Mouse (Mus musculus) liver (tissue): ENCODE data around the gene Gipc2.

ENCODE experiments used
- DNase-seq: peaks from one replicate; pipeline ENCODE4 v3.0.0-alpha.2; 2020; ENCODE audit warnings: mixed read lengths

The Gipc2 gene

DNA sequence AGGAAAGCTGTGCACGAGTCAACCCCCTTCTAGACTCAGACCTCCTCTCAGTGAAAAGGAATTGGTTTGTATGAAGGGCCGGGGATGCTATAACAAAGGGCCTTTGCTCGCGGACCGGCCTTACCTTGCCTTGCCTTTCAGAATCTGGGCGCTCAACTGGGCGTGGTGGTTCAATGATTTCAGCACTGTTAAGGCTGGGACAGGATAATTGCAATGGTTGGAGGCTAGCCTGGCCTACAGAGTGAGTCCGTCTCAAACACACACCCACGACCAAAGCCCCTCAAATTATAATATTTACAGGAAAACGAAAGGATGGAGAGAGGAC lies at the start of gene Gipc2:
Gipc2 (minus strand) TSS at position 132 of the 325 bp plus-strand sequence.
- no peak for DNase-seq

- no peak for DNase-seq
These were observed 47.4 kb upstream of the Gipc2 start for GRCm38 (mm10) chr3:152213416-152213815.

- peak; percentile 8 for DNase-seq
These were observed 45.8 kb upstream of the Gipc2 start for GRCm38 (mm10) chr3:152211731-152212279.

GRCm38 (mm10) chr3:152210728-152211391 lies 44.8 kb upstream of the Gipc2 start:
- peak; percentile 71 for DNase-seq

DNA sequence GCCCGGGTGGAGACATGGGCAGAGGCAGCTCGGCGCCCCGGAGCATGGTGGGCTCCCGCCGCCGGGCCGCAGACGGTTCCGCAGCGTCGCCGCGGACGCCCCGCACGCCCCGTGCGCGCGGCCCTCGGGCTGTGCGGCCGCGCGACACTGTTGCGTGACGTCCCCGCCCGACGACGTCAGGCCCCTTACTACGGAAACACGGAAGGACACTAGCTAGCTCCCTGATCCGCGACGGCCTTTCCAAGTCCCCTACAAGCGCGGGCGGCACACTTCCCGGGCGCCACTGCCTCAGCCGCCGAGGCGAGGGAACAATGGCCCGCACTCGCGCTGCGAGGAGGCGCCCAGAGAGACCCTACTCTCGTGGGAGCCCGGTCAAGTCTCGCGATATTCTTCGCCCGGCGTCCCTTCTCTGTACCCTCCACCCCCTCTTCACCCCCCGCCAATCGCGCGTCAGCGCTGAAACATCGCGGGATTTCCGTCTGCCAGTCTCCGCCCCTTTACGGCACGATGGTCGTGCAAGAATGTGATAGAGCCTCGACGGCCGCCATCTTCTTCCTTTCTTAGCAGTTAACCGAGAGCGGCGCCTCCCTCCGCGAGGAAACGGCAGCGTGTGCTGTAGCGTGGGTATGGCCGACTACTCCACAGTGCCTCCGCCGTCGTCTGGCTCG lies 44.1 kb upstream of the Gipc2 start, which contains the start of the genes Dnajb4 and Fubp1:
Dnajb4 (minus strand) TSS at position 336 of the 668 bp plus-strand sequence.
Fubp1 (plus strand) TSS at position 456 of the 668 bp plus-strand sequence.
- DNase-seq: peak; percentile 100

- peak; percentile 58 for DNase-seq
These were observed 43.3 kb upstream of the Gipc2 start for GRCm38 (mm10) chr3:152209177-152209966.

DNA sequence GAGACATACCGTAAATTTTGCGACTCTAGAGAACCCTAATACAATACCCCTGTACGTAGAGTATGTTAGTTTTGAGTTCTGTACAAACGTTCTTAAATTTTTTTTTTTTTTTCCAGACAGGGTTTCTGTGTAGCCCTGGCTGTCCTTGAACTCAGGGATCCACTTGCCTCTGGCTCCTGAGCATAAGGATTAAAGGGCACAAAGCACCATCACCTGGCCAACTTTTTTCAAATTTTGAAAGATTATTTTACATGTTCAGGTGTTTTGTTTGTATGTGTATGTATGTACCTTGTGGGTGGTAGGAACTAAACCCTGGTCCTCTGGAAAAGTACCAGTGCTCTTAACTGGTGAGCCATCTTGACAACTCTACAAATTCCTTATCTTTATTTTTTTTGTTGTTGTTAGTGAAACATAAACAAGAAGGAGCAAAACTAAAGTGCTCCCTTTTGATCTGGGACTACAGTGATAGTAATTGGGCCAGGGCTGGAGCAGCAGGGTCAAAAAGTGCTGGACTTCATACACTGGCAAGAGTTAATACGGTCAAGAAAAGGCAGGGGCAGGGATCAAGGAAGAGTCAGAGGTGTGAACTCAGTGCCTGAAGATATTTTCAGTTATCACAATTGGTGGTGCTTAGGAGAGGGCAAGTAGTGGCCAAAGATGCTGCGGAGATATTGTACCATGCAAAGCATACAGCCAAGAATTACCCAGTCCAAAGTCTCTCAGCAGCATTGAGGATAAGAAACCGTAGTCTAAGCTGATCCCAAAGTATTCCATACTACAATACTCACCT lies 42.3 kb upstream of the Gipc2 start:
- DNase-seq: no peak

DNA sequence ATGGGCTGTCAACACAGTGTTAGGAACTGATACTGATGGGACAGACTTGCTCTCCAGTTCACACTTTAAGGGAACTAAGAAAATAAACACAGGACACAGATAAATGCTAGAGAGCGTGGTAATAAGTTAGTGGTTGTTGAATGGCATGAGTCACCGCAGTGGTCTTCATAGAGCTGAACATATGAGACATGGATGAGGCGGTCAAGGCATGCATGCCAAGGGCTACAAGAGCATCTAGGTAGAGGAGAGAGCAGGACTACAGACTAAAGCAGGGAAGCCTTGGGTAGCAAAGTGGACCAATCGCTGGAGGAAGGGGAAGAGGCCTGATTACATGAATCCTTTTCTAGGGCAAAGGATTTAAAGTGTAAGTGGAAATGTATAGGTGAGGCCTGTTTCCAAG lies 41.1 kb upstream of the Gipc2 start:
- no peak for DNase-seq

- DNase-seq: no peak
These were observed 38.5 kb upstream of the Gipc2 start for GRCm38 (mm10) chr3:152204577-152204976.

DNA sequence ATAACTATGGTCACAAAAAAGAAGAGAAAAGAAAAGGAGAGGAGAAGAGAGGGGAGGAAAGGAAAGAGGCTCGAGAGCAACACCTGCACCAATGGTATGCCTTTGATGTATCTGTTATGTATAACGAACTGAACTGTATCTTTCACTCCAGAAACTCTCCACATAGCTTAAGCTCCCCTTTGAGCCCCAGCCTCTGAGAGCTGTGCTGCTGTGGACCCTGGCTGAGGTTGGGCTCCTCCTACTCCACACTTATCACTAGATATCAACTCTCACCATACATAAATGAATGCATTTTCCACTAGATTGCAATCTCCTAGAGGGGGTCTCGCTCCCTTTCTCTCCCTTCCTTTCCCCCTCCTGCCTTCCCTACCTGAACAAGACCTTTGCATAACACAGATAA lies 38.0 kb upstream of the Gipc2 start:
- no peak for DNase-seq

DNA sequence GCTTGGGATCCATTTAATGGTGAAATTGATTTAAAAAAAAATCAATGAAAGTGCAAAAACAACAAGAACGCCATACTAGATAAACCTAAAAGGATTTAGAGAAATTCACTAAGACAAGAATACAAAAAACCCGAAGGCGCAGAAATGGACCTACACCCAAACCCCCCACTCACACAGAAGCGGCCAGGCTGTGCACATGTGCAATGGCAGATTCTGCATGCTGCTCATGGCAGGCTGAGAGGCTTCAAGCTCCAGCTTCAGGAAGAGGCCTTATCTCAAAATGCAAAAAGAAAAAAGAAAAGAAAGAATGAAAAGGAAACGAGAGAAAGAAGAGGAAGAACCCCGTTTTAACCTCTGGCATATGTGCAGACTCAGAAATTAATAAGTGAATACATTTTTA lies 37.4 kb upstream of the Gipc2 start:
- no peak for DNase-seq

DNA sequence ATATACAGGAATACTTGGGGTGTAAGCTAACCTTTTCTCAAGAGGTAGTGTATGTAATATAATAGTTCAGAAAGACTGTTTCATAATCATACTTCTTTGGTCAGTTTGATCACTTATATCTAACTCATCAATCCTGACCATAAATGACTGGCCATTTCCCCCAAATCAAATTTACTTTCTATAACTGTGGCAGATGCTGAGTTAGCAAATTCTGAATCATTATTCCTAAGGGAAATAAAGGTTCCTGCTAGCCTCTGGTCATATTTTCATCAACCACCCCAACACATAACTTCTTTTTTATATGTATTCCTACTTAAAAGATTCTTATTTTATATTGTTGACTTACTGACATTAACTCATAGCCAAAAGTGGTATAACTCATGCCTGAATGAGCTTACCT lies 36.9 kb upstream of the Gipc2 start:
- DNase-seq: no peak

DNA sequence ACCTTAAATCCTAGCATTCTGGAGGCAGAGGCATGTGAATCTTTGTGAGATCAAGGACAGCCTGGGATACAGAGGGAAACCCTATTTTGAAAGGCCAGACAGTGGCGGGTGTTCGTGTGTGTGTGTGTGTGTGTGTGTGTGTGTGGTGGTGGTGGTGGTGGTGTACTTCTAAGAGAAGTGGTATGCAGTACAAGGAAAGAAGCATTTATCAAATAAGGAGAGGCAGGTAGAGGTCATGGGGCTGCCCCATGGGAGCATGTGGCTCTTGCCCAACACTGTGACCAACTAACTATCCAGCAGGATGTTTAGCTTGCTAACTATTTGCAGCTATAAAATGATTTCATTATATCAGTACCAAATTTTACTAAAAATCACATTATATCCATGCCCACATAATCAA lies 35.6 kb upstream of the Gipc2 start:
- no peak for DNase-seq

- no peak for DNase-seq
These were observed 35.2 kb upstream of the Gipc2 start for GRCm38 (mm10) chr3:152201181-152201580.

- DNase-seq: no peak
These were observed 33.1 kb upstream of the Gipc2 start for GRCm38 (mm10) chr3:152199125-152199524.

- DNase-seq: peak; percentile 70
These were observed 31.2 kb upstream of the Gipc2 start for GRCm38 (mm10) chr3:152197246-152197645.

DNA sequence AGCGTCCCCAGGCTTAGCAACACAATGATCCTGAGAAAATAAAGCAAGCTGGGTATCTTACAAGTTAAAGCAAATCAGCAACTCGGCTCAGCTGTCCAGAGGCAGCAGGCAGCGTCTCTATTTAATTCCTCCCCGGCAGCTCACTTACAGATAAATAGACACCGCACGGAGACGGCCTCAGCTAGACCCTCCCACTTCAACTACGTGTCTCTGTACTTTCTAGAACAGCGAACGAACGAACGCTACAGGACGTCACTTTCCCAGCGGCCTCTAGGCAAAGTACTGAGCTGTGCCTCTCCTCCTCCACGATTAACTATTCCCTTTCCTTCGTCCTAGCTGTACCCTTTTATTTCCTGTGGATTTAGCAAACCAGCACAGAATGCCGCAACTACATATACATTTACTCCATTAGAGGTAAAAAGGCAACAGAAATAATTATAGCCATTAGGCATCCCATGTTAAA lies 27.6 kb upstream of the Gipc2 start:
- peak; percentile 93 for DNase-seq

DNA sequence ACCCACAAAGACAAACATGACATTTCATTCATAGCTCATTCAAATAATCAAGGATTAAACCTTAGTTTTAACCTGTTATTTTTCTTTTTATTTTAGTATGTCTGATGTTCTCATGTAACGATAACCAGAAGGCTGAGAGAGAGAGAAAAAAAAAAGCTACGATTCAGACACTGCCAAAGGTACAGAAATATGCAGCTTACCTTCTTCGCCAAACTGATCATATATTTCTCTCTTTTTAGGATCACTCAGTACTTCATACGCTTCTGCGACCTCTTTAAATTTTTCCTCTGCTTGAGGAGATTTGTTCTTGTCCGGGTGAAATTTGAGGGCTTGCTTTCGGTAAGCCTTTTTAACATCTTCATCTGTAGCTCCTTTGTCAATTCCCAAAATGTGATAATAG lies 27.1 kb upstream of the Gipc2 start:
- DNase-seq: no peak

GRCm38 (mm10) chr3:152192238-152192931 lies 26.4 kb upstream of the Gipc2 start:
- DNase-seq: peak; percentile 61

DNA sequence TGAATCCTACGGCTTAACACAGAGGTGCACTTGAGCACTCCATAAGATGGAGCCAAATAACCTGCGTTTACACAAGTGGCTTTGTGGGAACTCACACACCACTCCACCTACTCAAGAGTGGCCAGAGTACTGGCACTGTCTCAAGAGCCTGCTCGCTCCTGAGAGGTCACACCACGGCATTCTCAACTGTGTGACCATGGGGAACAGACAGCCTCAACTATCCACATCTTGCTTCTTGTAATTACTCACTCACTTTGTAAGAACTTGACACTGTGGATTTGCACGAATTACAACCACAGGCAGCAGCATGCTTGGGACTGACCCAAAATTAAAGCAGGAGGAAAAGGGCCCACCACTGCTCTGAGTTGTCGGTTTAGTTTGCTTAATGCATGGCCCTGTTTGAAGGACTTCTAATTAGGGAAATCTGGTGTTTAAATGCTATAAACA lies 25.8 kb upstream of the Gipc2 start:
- peak; percentile 63 for DNase-seq

DNA sequence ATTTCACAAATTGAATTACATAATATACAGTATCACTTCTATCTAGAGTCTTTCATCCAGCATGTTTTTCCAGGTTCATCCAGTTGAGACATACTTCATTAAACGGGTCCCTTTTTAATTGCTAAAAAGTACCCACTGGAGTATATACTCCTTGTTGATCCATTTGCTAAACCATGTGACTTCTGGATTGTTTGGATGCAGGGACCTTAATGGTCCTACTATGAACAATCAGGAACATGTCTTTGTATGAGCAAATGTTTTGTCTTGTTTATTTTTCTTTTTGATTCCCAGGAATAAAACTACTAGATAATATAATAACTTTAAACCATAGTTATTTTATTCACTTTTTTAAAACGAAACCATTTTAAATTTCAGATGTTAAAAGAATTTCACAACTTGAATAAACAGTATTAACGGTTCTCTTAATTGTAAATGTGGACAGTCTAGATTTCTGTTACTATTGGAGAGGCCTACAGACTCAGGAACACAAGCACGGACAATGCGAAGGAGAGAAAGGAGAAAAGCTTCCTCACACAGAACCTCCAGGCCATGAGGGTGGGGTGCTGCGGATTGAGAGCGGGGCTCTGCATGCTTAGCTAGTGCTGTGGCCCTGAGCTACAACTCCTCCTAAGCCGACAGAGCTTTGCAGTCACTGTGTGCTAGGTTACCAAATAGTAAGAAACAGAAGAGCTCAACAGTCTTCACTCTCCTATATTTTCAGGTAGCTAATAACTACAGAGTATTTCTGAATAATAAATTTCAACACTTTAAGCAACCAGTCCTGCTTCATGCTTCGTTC lies 24.8 kb upstream of the Gipc2 start:
- peak; percentile 63 for DNase-seq
